Mouse (Mus musculus) olfactory bulb, adult 2 months (tissue): ENCODE measurements around the gene Phex.

Source experiments
- CTCF ChIP-seq: fragments of 200-500 bp; IDR thresholded peaks from 2 replicates; pipeline ENCODE4 v1.5.1; 2012; ENCODE audit warnings: low read depth, mild to moderate bottlenecking, low read length, moderate library complexity; ENCODE audit not compliant: insufficient read depth
- POLR2A ChIP-seq: fragments of 200-500 bp; IDR thresholded peaks from 2 replicates; pipeline ENCODE4 v1.6.1; 2012; ENCODE audit warnings: mild to moderate bottlenecking, low read depth, low read length, moderate library complexity; ENCODE audit not compliant: insufficient read depth

DNA sequence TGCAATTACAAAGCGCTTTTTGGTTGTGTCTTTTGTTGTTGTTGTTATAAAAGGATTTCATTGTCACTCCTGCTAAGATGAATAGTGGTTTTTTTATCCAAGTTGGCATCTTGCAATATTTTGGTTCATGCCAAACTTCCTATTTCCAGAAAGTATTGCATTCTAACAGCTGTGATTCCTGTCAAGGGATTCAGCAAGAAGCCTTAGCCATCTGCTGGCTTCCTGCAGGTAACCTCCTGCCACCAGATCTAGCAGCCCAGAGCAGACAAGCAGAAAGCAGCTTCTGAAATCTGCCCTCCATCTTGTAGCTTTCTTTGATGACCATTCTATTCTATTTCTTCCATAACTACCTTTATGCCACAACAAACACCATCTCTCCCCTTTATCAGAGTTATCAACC, 212.4 kb downstream of the Phex start:
- TF ChIP-seq CTCF (no peak), POLR2A (no peak)
